Mouse (Mus musculus): ENCODE measurements around the gene Rab20. TPM values are rescaled to one million over a fixed set of nuclear protein-coding genes. Genes with fewer than 3 reads are reported as not detected.
"Not testable (repeated sequence)": the region's sequence is repeated elsewhere in the genome, so short reads cannot be mapped to it uniquely, and the experiment has no call there.

Rab20 gene
- polyA plus RNA-seq, 1 experiment from 2014 or later: 9.6 TPM

DNA sequence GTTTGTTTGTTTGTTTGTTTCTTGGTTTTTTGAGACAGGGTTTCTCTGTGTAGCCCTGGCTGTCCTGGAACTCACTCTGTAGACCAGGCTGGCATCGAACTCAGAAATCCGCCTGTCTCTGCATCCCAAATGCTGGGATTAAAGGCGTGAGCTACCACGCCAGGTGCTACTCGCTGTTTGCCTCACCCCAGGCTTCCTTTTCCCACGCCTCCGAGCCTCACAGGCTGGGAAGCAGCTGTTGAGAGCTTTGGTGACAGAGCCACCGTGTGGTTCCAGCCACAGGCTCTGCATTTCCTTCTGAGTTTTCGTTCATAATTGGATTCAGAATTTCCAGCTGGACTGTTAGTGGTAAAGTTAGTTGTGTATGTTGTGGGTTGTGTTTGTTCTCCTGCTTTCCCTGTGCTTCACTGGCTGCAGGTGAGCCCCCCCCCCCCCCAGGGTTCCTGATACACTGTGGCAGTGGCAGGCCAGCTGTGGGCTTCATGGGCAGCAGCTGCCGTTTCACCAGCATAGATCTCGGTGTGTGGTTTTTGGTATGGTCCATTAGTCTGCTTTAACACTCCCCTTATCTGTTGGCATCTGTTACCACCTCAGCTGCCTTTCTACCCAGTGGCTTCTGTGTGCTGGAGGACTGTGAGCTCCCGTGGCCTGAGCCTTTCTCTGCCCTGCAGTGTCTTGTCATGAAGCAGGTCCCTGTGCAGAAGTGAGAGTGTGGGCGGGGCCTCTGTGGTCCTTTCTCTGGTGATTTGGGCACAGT lies 25.1 kb upstream of the Rab20 start:
- Histone ChIP-seq H3K9me3 (ENCODE audit: control insufficient read depth, low read length) (no peaks in the 10 kb centered on the region), H3K36me3 (ENCODE audit: control insufficient read depth, insufficient read depth, low read length) (peaks cover 28% of the 10 kb centered on the region)
- WGBS: 85% methylated on average over 13 of the region's 13 CpGs

DNA sequence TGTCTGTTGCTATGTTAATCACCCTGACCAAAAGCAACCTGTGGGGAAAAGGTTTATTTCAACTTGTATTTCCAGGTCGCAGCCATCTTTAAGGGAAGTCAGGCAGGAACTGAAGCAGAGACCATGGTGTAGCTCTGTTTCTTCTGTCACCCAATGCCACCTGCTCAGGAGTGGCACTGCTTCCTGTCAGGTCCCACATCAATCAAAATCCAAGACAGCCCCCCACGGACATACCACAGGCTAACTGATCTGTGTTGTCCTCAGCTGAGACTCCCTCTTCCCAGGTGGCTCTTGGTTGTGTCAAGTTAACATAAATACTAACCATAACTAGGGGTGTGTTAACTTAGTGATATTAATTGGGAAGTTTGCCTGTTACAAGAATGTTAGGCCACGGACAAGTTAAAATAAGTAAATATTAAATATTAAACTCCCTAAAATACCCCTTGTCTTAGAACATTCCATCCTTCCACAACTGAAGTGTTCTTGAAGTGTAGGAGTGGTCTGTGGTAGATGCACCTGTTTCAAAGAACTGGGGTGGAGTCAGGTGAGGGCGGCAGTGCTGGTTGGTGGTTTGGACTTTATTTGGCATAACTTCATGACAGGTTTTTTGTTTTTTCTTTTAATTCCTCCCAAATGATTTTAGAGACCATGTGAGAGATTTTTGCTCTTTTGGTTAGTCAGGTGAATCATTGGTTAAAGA lies 20.4 kb upstream of the Rab20 start:
- ATAC-seq (ENCODE audit: low FRiP score, low TSS enrichment) (no peak), DNase-seq (ENCODE audit: low spot score) (no peak)
- no peaks in the 10 kb centered on the region for H3K9me3 ChIP-seq (ENCODE audit: control insufficient read depth, low read length)
- no peaks in the 10 kb centered on the region for H3K27me3 ChIP-seq (ENCODE audit: control insufficient read depth, insufficient read depth, low read length)
- H3K9ac ChIP-seq (ENCODE audit: low read length): no peak overlapping the region
- no peak for TF ChIP-seq CTCF (IDR thresholded peaks at IDR 0.05; ENCODE audit: low read depth)
- TF ChIP-seq EP300 (optimal IDR thresholded peaks at IDR 0.05): no peak
- H3K27ac ChIP-seq (replicated peaks): no peak overlapping the region
- peaks cover 7% of the 10 kb centered on the region; the same call in 1 of the 2 replicates for H3K36me3 ChIP-seq (ENCODE audit: control insufficient read depth, insufficient read depth, low read length)
- WGBS: 74% methylated on average over 4 of the region's 4 CpGs
- peak overlapping the region; percentile 73; the same call in 1 of the 2 replicates for H3K4me2 ChIP-seq (replicated peaks; ENCODE audit: low read depth)
- H3K4me3 ChIP-seq (ENCODE audit: low read depth, low read length): no peak overlapping the region
- no peaks in the 10 kb centered on the region for H3K4me1 ChIP-seq (replicated peaks; ENCODE audit: control insufficient read depth, insufficient read depth)

More for the DNA sequence above, 25.1 kb upstream of the Rab20 start:
- no peak for DNase-seq (ENCODE audit: low spot score)
- no peaks in the 10 kb centered on the region for H3K4me1 ChIP-seq (replicated peaks; ENCODE audit: control insufficient read depth, insufficient read depth)
- no peak for TF ChIP-seq EP300 (optimal IDR thresholded peaks at IDR 0.05)
- no peak for TF ChIP-seq CTCF (IDR thresholded peaks at IDR 0.05; ENCODE audit: low read depth)
- H3K4me3 ChIP-seq (ENCODE audit: low read depth, low read length): no peak overlapping the region
- no peaks in the 10 kb centered on the region for H3K27me3 ChIP-seq (ENCODE audit: control insufficient read depth, insufficient read depth, low read length)
- no peak overlapping the region for H3K9ac ChIP-seq (ENCODE audit: low read length)
- no peak overlapping the region for H3K4me2 ChIP-seq (replicated peaks; ENCODE audit: low read depth)
- H3K27ac ChIP-seq (replicated peaks): no peak overlapping the region
- no peak for ATAC-seq (ENCODE audit: low FRiP score, low TSS enrichment)

DNA sequence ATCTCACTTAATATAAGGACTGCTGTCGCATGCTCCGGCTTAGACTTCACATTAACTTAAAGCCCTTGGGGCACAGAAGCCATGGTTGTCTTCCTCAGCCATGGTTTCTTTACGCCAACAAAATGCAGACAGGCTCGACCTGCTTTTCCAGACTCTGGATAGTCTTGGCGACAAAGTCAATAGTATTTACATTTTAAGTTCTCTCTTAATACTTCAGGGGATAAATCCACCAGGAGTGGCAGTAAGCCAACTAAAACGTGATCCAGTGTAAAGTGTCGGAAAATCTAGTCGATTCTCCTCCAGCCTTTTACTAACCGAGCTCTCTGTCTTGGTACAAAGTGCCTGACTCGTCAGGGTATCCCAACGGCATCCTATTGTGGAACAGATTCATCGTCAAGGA lies 19.8 kb upstream of the Rab20 start:
- WGBS: 52% methylated on average over 12 of the region's 12 CpGs
- peak overlapping the region; percentile 86 for H3K4me3 ChIP-seq (ENCODE audit: low read depth, low read length)
- ATAC-seq (ENCODE audit: low FRiP score, low TSS enrichment) (no peak), DNase-seq (ENCODE audit: low spot score) (no peak)
- no peak overlapping the region for H3K27ac ChIP-seq (replicated peaks)
- no peaks in the 10 kb centered on the region for H3K27me3 ChIP-seq (ENCODE audit: control insufficient read depth, insufficient read depth, low read length)
- H3K4me2 ChIP-seq (replicated peaks; ENCODE audit: low read depth): peak overlapping the region; percentile 73
- no peaks in the 10 kb centered on the region for H3K4me1 ChIP-seq (replicated peaks; ENCODE audit: control insufficient read depth, insufficient read depth)
- H3K9me3 ChIP-seq (ENCODE audit: control insufficient read depth, low read length): no peaks in the 10 kb centered on the region
- no peak for TF ChIP-seq CTCF (IDR thresholded peaks at IDR 0.05; ENCODE audit: low read depth)
- TF ChIP-seq EP300 (optimal IDR thresholded peaks at IDR 0.05): no peak
- H3K36me3 ChIP-seq (ENCODE audit: control insufficient read depth, insufficient read depth, low read length): 0 out of 2 replicates have a peak, but pooled peaks cover 2% of the 10 kb centered on the region
- H3K9ac ChIP-seq (ENCODE audit: low read length): no peak overlapping the region

DNA sequence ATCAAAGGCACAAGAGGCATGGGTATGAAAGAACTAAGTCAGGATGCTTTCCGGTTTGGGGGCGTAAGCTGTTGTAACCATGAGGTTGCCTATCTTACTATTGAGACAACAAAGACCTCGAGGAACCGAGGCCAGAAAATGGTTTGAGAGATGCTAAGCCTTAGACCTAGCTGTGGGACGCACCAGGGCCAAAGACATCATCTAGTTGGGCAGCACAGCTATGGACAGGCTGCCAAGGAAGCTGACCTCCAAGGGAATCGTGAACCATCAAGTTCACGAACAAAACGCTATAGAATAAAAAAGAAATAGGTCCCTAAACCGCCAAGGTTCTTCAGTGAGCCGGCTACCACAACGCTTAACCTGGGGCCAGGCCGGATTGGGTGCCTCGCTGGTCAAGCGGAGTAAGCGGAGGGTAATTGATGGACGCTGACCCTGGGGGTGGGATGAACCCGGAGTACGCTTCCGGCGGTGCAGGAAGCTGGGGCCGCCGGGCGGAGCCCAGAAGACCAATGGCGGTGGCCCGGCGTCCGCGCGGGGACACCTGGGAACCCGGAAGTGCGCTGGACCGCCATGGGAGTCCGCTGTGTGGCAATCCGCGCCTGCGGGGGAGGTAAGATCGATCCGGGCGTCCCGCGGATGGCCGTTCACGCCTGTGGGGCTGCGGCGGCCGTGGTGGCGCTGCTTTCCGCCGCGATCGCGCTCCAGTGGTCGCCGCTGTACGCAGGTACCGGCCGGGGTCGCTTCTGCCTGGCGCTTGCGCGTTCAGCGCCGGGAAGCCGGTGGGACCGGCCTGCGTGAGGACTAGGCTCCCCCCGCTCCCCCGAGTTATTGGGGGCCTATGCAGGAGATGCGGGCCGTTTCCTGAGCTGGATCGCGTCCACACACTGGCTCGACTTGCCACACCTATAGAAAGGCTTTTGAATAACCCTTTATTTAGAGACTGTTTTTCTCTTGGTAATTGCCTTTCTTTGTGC lies 18.8 kb upstream of the Rab20 start, which contains the start of gene Naxd:
Naxd (plus strand) TSS at position 490 of the 974 bp plus-strand sequence.
- Histone ChIP-seq H3K4me1 (replicated peaks; ENCODE audit: control insufficient read depth, insufficient read depth) (no peaks in the 10 kb centered on the region), H3K9me3 (ENCODE audit: control insufficient read depth, low read length) (no peaks in the 10 kb centered on the region), H3K4me2 (replicated peaks; ENCODE audit: low read depth) (peak within 1 kb of the TSS; percentile 73), H3K27ac (replicated peaks) (peak within 1 kb of the TSS; percentile 83), H3K36me3 (ENCODE audit: control insufficient read depth, insufficient read depth, low read length) (no peaks in the 10 kb centered on the region), H3K4me3 (ENCODE audit: low read depth, low read length) (peak within 1 kb of the TSS; percentile 86), H3K27me3 (ENCODE audit: control insufficient read depth, insufficient read depth, low read length) (no peaks in the 10 kb centered on the region), H3K9ac (ENCODE audit: low read length) (peak within 1 kb of the TSS; percentile 92)
- TF ChIP-seq EP300 (optimal IDR thresholded peaks at IDR 0.05) (peak; percentile 83), CTCF (IDR thresholded peaks at IDR 0.05; ENCODE audit: low read depth) (no peak; the same call in 1 of the 2 replicates)
- peak; percentile 99 for ATAC-seq (ENCODE audit: low FRiP score, low TSS enrichment)
- peak; percentile 94 for DNase-seq (ENCODE audit: low spot score)
- WGBS: 4% methylated on average over 65 of the region's 73 CpGs

DNA sequence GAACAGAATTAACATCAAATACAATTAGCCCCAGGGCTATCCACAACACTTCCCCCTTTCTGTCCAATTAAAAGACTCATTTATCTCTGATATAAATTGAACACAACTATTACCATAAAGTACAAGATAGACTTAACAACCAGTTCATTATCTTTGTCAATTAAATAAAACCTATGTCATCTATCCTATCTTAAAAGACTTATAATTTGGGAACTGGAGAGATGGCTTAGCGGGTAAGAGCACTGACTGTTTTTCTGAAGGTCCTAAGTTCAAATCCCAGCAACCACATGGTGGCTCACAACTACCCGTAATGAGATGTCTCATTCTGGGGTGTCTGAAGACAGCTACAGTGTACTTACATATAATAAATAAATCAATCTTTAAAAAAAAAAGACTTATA lies 13.8 kb upstream of the Rab20 start:
- WGBS: 75% methylated on average over 2 of the region's 2 CpGs
- not testable (repeated sequence) for DNase-seq (ENCODE audit: low spot score); H3K4me1 ChIP-seq (replicated peaks; ENCODE audit: control insufficient read depth, insufficient read depth)

More for the DNA sequence above, 13.8 kb upstream of the Rab20 start:
- H3K36me3 ChIP-seq (ENCODE audit: control insufficient read depth, insufficient read depth, low read length); H3K27me3 ChIP-seq (ENCODE audit: control insufficient read depth, insufficient read depth, low read length); H3K4me2 ChIP-seq (replicated peaks; ENCODE audit: low read depth); H3K4me3 ChIP-seq (ENCODE audit: low read depth, low read length); ATAC-seq (ENCODE audit: low FRiP score, low TSS enrichment); H3K9me3 ChIP-seq (ENCODE audit: control insufficient read depth, low read length); H3K9ac ChIP-seq (ENCODE audit: low read length); H3K27ac ChIP-seq (replicated peaks): not testable (repeated sequence)
